Mouse (Mus musculus) B cell, adult 62 days (primary cell): ENCODE data around the gene Cdk5rap2. TPM values are rescaled to one million over a fixed set of nuclear protein-coding genes. Genes with fewer than 3 reads are reported as not detected.

Experiments used
- total RNA-seq: library from RNA; stranded (reverse); gene quantifications from 4 replicates; pipeline ENCODE4 v1.2.4, GENCODE M21; 2023

Cdk5rap2 gene
- 40.2 to 47.4 TPM (median 40.9 TPM) in 4 replicates for total RNA-seq

DNA sequence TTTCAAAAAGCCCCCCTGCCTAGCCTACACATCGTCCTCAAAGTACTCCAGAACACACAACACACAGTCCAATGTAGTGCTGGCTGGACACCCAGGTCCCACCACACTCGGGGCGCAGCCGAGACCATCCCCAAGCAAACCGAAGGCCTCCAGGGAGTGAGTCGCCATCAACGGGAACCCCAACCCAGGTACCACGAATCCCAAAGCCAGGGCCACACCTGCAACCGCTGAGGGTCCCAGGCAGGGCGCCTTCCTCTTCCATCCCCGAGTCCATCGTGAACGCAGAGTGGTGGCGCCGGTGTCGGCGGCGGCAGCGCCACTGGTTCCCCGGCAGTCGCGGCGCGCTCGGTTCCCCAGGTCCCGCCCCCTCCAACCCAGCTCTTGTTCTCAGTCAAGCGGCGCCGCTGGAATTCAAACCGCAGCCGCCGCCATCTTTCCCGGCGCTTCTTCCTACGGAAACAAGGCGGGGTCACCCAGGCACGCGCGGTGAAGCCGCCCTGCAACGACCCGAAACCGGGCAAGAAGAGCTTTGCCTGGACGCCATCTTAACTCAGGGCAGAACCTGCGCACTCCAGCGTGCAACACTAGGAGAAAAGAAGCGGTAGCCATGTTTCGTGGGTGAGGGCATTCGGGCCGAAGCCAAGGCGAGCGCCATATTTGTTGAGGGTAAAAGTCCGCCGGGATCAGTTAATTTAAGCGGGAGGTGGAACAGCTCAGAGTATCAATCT, at the start of gene Cdk5rap2:
TSS of gene Cdk5rap2 (minus strand) at position 450 of the 728 bp plus-strand sequence.

Other genes starting within 250 kb of the Cdk5rap2 start
- 8.1 to 13.6 TPM (median 10.3 TPM) in 4 replicates for gene Megf9, start 124.6 kb upstream of the Cdk5rap2 start, total RNA-seq